Mouse (Mus musculus): ENCODE data around the gene Camkk2.

Gene Camkk2

DNA sequence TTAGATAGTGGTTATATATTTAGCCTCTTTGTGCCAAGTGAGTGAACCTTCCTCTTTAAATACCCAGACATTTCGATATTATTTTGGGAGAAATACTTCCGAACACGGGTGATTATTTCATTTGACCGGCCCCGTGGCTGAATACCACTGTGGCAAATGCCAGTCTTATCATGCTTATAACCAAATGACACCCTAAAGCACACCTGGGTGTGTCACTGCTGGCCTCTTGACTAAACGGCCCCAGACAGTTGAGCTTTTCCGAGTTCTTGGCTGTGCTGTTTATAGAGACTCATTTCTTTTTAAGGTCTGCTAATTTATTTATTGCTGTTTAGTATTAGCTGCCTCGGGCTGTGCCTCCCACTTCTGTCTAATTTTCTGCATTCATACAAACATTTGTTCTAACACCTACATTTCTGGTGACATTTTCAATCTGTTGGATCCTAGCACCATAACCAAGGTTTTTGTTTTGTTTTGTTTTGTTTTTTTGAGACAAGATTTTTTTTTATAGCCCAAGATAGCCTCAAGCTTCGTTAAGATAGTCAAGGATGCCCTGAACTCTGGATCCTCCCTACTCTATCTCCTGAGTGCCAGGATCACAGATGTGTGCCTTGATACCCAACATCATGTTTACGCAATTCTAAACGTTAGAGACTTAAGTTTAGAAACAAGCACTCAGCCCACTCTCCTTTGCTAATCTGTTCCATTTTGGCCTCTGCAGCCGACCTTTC, 78.9 kb downstream of the Camkk2 start:
- no peak for DNase-seq (ENCODE audit: low read depth)

DNA sequence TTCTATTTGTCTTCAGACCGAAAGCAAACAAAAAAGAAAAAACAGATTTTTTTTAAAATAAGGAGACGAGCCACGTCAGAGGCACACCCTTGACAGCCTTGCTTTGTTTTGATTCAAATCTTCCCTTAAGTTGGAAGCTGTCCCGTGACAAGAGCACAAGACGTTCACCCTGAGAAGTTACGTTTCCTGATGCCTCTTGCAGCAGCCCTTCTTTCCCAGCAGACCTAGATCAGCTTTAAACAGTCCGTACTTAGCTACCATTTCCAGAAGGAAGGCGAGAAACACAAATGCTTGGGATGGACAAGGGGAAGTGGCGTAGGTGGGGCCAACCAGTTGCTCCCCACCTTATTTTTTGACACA, 80.5 kb downstream of the Camkk2 start:
- DNase-seq (ENCODE audit: low read depth), result no peak

DNA sequence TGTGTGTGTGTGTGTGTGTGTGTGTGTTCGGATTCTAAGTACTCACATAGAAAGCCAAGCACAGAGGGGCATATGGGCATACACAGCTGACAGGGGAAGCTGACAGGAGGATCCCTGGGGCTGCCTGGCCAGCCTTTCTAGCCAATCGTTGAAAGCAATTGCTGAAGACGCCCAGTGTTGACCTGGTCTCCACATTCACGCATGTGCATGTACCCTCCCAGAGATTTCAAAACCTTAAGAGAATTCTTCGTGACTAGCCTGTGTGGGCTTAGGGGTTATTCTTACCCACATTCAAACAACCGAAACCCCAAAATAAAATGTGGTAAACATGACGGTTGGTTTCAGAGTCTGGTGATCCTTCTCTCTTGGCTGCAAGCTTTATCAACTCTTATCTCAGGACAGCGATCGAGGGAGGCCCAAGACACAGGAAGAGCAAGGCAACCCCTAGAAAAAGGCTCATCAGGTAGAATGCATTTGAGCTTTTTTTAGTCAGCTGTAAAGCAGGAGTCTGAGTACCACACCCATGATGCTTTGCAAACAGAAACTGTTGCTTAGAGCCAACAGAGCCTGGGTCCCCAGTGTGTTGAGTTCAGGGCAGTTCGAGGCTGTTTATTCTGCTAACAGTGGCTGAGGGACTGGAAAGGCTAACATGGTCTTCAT, 81.0 kb downstream of the Camkk2 start:
- no peak for DNase-seq (ENCODE audit: low read depth)

DNA sequence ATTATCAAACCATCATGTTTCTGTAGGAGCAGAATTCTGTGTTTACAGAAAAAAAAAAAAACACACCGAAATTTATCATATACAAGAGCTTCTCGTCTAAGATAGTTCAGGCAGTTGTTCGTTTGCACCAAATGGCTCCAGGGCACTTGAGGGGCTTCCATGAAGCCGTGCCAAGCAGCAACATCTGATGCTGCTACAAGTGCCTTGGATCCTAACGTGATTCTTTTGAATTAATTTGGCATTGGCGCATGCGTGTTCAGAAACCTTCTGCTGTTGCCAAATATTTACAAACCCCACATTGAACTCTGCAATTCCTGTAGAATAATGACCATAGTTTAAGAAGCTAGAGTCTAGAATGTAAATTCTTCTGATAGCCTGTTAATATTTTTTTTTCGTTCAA, 83.7 kb downstream of the Camkk2 start:
- no peak for DNase-seq (ENCODE audit: low read depth)

DNA sequence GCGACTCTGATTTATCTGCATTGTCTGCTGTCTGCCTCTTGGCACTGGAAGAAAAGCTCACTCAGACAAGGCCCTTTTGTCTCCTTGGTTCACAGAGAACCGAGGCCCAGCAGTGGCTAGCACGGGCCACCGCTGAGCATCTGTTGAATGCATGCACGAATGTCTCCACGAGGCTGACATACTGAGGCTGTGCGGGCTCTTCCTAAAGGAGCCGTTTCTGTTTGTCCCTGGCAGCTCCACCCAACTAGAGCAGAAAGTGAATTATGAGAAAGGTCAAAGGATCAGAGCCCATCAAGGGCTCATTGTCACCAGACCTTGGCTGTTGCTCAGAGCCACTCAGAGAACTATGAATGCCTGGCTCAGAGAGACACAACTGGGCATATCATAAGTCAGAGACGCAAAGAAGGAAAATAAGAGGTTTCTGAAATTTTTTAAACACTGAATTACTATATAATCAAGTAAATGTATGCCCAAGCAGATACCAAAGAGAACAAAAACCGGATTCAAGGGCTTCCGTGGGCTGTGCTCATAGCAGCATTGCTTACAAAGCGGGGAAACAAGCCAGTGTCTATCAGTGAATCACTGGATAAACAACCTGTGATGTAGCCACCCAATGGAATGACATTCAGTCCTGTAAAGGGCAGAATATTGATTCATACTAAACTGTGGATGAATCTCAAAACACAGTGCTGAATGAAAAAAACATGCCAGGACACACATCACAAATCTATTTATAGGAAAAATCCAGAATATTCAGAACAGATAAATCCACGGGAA, 85.6 kb downstream of the Camkk2 start:
- no peak for DNase-seq (ENCODE audit: low read depth)

DNA sequence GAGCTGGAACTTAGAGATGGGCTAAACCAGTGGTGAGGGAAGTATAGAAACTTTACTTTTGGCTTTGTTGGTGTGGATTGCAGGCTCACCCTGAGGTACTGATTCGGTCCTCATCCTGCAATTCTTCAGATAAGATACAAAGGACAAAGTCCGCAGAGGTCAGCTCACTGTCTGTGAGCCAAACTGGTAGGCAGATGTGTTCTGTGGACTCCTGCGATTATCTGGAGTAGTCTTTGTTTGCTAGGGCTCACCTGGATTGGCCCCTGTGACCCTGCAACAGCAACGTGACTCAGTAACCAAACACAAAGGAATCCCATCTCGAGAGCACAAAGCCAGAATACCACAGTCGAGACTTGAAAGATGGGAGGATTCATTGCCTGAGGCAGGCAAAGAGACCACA, 88.7 kb downstream of the Camkk2 start:
- no peak for DNase-seq (ENCODE audit: low read depth)

DNA sequence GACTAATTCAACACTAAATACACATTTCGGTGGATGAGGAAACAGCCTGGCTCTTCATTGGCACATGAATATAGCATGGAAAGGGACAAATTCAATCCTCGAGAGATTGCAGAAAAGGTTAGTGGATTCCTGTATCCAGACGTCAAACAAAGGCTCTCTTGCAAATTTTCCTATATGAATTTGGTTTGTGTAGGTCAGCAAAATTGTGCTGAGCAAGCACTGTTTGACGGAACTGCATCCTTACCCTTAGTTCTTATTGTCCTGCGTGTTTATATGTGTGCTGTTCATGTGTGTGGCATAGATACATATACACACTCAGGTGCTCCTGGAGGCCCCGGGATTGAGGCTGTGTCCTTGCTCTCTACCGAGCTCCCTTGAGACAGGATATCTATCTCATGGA, 90.1 kb downstream of the Camkk2 start:
- DNase-seq (ENCODE audit: low read depth), result no peak

DNA sequence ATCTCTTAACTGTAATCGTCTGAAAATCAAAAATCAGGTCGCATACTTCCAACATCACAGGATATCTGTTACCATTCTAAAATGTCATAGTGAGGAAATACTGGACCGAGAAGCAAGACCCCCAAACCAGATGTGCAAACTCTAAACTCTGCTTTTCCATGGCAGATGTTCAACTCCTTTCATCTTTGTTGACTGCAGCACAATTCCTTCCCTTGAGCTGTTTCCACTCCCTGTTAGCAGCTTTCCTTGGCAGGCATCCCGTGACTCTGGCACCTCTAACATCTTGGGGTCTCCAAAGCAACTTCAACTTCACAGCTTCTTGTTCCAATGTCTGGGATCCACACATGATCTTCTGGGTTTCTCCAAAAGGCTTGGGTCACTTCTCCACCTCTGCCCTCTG, 91.8 kb downstream of the Camkk2 start:
- DNase-seq (ENCODE audit: low read depth), result no peak

DNA sequence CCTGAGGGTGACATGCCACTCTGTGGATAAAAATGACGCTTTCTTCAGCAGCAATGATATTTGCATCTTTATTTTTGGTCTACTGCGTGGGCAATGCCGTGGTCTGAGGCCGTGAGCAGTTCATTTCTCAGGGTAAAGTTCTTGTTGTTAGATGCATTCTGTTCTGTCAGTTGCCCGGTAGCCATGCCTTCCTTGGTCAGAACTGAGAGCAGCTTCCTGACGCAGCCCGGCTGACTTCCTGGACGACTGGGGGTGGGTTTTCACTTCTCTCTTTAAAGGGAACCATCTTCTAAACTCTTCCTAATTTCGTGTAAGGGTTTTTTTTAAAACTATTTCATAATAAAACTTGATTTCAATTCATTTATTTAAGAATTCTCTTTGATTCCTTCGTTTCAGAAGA, 95.3 kb downstream of the Camkk2 start:
- DNase-seq (ENCODE audit: low read depth), result no peak

DNA sequence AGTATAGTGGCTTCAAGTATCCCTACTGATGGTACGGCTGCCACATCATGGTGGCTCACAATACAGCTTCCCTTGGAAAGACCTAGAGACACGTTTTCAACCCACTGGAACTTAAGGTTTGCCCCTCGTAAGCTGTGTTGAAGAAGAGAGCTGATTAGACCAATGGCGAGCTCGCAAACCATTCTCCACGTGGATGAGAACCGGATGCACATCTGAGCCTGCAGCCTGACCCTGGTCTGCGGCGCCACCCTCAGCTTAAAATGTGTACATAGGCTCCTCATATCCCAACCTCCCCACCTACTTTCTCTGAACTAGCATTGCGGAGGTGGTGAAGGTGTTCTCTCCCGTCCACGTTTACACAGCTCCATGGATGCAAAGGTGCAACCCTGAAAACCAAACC, 97.9 kb downstream of the Camkk2 start:
- DNase-seq (ENCODE audit: low read depth), result no peak
